Mouse (Mus musculus): ENCODE data around the gene Gatc.

- TF ChIP-seq CTCF (IDR thresholded peaks at IDR 0.05; ENCODE audit: insufficient read depth, low read length) (no peak), POLR2A (IDR thresholded peaks at IDR 0.05; ENCODE audit: borderline replicate concordance, extremely low read depth, low read depth, low read length) (no peak)
These were observed 46.8 kb downstream of the Gatc start for GRCm38 (mm10) chr5:115294173-115294572.
